Mouse (Mus musculus) gastrocnemius, adult 8-10 months (tissue): ENCODE results near the gene Nsd1. TPM values are rescaled to one million over a fixed set of nuclear protein-coding genes. Genes with fewer than 3 reads are reported as not detected.

ENCODE experiments used
- DNase-seq, 2 experiments: peaks; one replicate each; pipeline ENCODE4 v3.0.0; 2022; ENCODE audit warnings: low spot score in 2 of 2
- total RNA-seq, 4 experiments: library from RNA; stranded (reverse); gene quantifications; 2 replicates each; pipeline ENCODE4 v1.2.4; 2022

Gene Nsd1
- total RNA-seq, 4 experiments from 2014 or later: 43.6 to 62.2 (median 47.4) TPM

- no peak for DNase-seq
Measured at GRCm38 (mm10) chr13:55252820-55253219, 43.2 kb downstream of the Nsd1 start.

- no peak for DNase-seq
Measured at GRCm38 (mm10) chr13:55255052-55255652, 45.6 kb downstream of the Nsd1 start.

- no peak for DNase-seq
Measured at GRCm38 (mm10) chr13:55258651-55259050, 49.1 kb downstream of the Nsd1 start.

GRCm38 (mm10) chr13:55261521-55261920, 51.9 kb downstream of the Nsd1 start:
- no peak for DNase-seq

GRCm38 (mm10) chr13:55262096-55262495, 52.5 kb downstream of the Nsd1 start:
- DNase-seq: no peak

DNA sequence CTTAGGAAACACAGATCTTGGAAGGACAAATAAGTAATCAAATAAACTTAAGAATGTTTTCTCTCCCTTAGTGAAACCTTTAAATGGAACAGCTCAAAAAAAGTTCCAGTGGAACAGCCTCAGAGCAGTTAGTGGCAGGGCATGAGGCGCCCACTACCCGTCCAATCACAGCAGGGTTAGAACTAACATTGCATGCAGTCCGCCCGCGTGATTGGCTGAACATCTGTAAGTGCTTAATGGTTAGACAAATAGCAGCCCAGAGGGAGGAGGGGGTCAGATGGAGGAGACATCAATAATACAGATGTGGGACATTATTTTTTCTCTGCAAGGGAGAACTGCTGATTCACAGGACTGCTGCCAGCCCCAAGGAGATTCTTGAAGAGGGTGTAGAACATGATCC, 67.6 kb downstream of the Nsd1 start:
- no peak for DNase-seq

DNA sequence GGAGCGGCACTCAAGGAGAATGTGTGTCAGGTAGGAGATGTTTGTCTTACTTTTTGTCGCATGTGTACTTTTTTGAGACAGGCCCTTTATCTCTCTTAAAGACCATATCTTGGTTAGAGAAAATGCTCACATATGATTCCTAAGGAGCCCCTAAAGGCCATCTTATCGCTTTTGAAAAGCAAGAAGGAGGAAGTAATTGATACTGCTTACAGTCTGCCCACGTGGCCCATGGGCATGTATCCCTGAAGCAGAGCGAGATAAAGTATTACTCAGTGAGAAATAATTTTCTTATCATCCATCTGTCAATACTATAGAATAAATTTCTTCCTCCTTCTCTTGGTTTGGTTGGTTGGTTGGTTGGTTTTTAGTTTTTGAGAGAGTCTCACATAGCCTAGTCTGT, 68.1 kb downstream of the Nsd1 start:
- DNase-seq: no peak

DNA sequence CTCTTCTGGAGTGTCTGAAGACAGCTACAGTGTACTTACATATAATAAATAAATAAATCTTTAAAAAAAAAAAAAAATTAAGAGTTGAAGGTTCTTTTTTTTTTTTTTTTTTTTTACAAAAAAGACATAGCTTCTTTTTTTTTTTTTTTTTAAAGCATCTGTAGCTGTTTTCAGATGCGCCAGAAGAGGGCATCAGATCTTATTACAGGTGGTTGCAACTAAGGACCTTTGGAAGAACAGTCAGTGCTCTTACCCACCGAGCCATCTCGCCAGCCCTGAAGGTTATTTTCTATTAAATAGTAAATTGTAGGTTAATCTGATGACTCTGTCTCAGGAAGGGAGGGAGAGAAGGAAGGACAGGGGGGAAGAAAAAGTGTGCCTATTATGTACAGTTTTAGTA, 79.3 kb downstream of the Nsd1 start:
- DNase-seq: no peak

- DNase-seq: no peak
Measured at GRCm38 (mm10) chr13:55296760-55297159, 87.2 kb downstream of the Nsd1 start.

GRCm38 (mm10) chr13:55300913-55301312, 91.3 kb downstream of the Nsd1 start:
- no peak for DNase-seq

DNA sequence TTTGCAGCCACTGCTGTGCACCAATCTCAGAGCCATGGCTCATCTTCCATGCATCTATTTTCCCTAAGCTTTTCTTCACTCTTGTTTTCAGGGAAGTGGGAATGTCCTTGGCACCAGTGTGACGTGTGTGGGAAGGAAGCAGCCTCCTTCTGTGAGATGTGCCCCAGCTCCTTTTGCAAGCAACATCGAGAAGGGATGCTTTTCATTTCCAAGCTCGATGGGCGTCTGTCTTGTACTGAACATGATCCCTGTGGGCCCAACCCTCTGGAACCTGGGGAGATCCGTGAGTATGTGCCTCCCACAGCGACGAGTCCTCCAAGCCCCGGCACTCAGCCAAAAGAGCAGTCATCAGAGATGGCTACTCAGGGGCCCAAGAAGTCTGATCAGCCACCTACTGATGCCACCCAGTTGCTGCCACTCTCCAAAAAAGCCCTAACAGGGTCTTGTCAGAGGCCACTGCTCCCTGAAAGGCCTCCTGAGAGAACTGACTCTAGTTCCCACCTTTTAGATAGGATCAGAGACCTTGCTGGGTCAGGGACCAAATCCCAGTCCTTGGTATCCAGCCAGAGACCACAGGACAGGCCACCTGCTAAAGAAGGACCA, 102.5 kb downstream of the Nsd1 start:
- DNase-seq: no peak

GRCm38 (mm10) chr13:55313051-55313450, 103.5 kb downstream of the Nsd1 start:
- DNase-seq: no peak

GRCm38 (mm10) chr13:55314891-55315412, 105.4 kb downstream of the Nsd1 start:
- no peak for DNase-seq

- DNase-seq: no peak
Measured at GRCm38 (mm10) chr13:55318351-55318750, 108.8 kb downstream of the Nsd1 start.

DNA sequence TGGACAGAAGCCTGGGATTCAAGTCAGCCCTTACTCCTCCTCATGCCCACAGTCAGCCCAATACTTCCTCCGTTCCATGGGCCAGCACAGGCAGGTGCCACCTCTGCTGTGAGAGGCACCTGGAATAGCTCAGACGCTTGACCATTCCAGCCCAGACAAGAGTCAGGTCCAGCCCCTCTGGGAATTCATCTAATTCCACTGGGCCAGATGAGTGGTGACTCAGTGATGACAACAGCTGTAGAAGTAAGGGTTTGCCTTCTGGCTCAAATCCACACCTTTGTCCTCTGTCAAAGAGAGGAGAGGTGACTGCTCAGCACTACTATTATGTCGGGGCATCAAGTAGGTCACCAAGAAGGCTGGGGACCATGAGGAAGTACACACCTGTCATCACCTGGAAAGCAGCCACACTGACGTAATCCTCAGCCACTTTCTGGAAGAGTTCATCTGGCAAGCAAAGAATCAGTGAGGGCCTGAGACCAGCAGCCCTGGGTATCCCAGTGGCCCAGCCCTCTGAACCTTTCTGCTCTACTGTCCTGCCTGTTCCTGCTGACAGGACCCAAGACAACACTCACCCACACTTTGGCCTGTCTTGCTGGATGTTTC, 110.5 kb downstream of the Nsd1 start, which contains the start of gene Prelid1:
Gene Prelid1, plus strand, starts transcription at position 570 of the 603 bp plus-strand sequence.
- DNase-seq: no peak

DNA sequence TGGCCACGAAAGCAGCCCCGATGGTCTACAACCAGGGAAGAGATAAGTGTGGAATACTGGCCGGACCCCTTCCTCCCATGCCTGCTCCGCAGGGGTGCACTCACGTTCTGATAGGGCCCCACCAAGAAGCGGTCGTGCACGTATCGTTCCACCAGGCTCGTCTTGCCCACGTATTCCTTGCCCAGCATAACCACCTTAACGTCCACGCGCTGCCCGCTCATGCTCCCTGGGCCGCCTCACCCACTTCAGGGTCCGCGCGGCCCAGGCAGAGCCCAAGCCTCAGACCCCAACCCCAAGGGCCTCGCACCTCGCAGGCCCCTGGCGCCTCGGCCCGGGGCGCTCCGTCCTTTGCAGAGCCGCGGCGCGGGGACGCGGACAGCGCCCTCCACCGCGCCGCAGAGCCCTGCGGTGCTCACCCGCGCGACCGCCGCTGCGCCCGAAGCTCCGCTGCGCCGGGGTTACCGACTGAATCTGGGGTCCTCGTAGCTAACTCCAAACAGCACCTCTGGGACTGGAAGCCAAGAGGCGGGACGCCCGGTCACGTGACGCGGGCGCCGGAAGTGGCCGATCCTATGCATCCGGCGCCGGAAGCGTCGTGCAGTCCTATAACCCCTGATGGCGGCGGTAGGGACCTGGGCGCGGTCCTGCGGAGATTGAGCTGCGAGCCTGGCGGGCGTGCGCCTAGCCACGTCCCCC, 112.0 kb downstream of the Nsd1 start, which contains the start of gene Rab24:
Gene Rab24, minus strand, starts transcription at position 513 of the 696 bp plus-strand sequence.
- peak; percentile 78 for DNase-seq

GRCm38 (mm10) chr13:55322130-55322825, 112.7 kb downstream of the Nsd1 start:
- DNase-seq: no peak

DNA sequence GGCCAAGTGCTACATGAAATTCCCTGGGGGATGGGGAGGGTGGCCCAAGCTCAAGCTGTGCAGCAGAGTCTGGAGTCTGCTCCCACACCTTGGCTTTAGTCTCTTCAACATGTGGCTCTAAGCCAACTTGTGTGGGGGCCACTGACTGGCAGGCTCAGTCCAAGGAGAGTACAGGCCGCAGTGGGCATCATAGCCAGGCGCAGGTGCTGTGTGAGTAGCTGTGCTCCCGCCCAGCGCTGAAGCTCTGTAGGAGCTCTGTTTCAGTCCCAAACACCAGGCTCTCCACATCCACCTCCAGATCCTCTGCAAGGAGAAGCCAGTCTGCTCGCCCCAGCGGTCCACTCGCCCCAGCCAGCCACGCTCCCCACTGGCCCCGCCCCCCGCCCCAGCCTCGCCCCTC, 116.0 kb downstream of the Nsd1 start:
- no peak for DNase-seq

GRCm38 (mm10) chr13:55327169-55327568, 117.6 kb downstream of the Nsd1 start:
- no peak for DNase-seq

DNA sequence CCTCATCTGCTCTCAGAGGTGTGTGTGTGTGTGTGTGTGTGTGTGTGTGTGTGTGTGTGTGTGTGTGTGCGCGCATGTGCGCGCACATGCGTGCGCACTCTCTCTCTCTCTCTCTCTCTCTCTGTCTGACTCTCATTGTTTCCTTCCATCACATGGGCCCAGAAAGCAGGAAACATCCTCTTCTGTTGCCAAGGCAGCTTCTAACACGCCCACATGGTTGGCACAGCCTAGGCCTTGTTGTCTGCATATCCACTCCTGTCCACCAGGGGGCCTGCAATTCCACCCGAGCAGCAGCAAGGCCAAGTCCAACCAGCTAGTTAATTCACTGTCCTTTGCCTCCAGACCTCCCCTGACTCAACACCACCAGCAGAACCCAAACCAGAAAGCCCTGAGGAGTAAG, 118.1 kb downstream of the Nsd1 start:
- peak; percentile 67 to 72 for DNase-seq

GRCm38 (mm10) chr13:55328171-55328570, 118.6 kb downstream of the Nsd1 start:
- no peak for DNase-seq
